Mouse (Mus musculus): ENCODE measurements around the gene Pramel4. TPM values are rescaled to one million over a fixed set of nuclear protein-coding genes. Genes with fewer than 3 reads are reported as not detected.
"Not testable (repeated sequence)": the region's sequence is repeated elsewhere in the genome, so short reads cannot be mapped to it uniquely, and the experiment has no call there.

The Pramel4 gene
- not detected for total RNA-seq (2021)

- intact Hi-C loops (cut with DNase I) = loop anchor here (5.0 kb wide), 1 partner anchor 78 kb away; no protein-coding TSS in a partner anchor
- DNase-seq (ENCODE audit: low spot score in 2 of 2) = not testable (repeated sequence)
Measured at GRCm38 (mm10) chr4:144058826-144059225, at the start of gene Pramel4. Pramel4 (plus strand) TSS chr4:144059126.

GRCm38 (mm10) chr4:144106174-144106573 is 47.2 kb downstream of the Pramel4 start, which contains the start of gene Gm13102:
Gm13102 (plus strand) TSS chr4:144106474.
- DNase-seq (ENCODE audit: low spot score in 2 of 2); intact Hi-C loops (cut with DNase I): not testable (repeated sequence)

Other genes with a start within 250 kb of the Pramel4 start
- gene Gm13084, start 243.0 kb upstream of the Pramel4 start, total RNA-seq (2021) = not detected
- gene Gm13103, start 212.6 kb upstream of the Pramel4 start, total RNA-seq (2021) = not detected
- gene Pramef6, start 158.7 kb upstream of the Pramel4 start, total RNA-seq (2021) = not detected
- not detected for gene Pramef25, start 108.1 kb upstream of the Pramel4 start, total RNA-seq (2021)
- not detected for gene Gm13101, start 92.2 kb upstream of the Pramel4 start, total RNA-seq (2021)
- not detected for gene Pramef17, start 64.8 kb upstream of the Pramel4 start, total RNA-seq (2021)
- gene Gm13102, start 47.3 kb downstream of the Pramel4 start, total RNA-seq (2021) = not detected
- gene Oog3, start 103.5 kb downstream of the Pramel4 start, total RNA-seq (2021) = not detected
- gene Oog2, start 131.6 kb downstream of the Pramel4 start, total RNA-seq (2021) = not detected
- gene C87977, start 154.2 kb downstream of the Pramel4 start, total RNA-seq (2021) = not detected
- not detected for gene Pramel5, start 221.4 kb downstream of the Pramel4 start, total RNA-seq (2021)

All from left cerebral cortex, postnatal 25 days (tissue).